Mouse (Mus musculus) C2C12 (cell line): Measurements from ENCODE around the gene Mthfr.

ENCODE experiments used
- CEBPB ChIP-seq: IDR thresholded peaks from one replicate; pipeline ENCODE4 v1.6.1; 2011; ENCODE audit warnings: low read depth, mild to moderate bottlenecking, control low read depth, moderate library complexity
- CTCF ChIP-seq: IDR thresholded peaks from one replicate; pipeline ENCODE4 v1.5.1; 2011; ENCODE audit not compliant: control insufficient read depth, insufficient read depth, insufficient read length
- FOSL1 ChIP-seq: IDR thresholded peaks from one replicate; pipeline ENCODE4 v1.8.0; 2011; ENCODE audit warnings: mild to moderate bottlenecking, low read length; ENCODE audit not compliant: poor library complexity, insufficient read depth, severe bottlenecking
- MAX ChIP-seq: IDR thresholded peaks from one replicate; pipeline ENCODE4 v1.6.1; 2011; ENCODE audit warnings: mild to moderate bottlenecking, control low read depth
- MYOD1 ChIP-seq: IDR thresholded peaks from one replicate; pipeline ENCODE4 v1.6.1; 2011; ENCODE audit warnings: low read depth; ENCODE audit not compliant: control insufficient read depth, insufficient read length
- MYOG ChIP-seq: IDR thresholded peaks from one replicate; pipeline ENCODE4 v1.6.1; 2011; ENCODE audit not compliant: control insufficient read depth, insufficient read length; ENCODE audit errors: extremely low read depth
- USF1 ChIP-seq: IDR thresholded peaks from one replicate; pipeline ENCODE4 v1.6.1; 2011; ENCODE audit warnings: low read depth, mild to moderate bottlenecking, control low read depth, moderate library complexity

- TF ChIP-seq CTCF (no peak), USF1 (no peak), MAX (no peak), MYOG (no peak), FOSL1 (no peak), CEBPB (no peak), MYOD1 (no peak)
Observed at GRCm38 (mm10) chr4:148016981-148017380, 21.9 kb upstream of the Mthfr start.
